Mouse (Mus musculus) ES-CJ7 (cell line): ENCODE measurements around the gene Zfp39.
A peak's percentile ranks its signal among the peaks of the same experiment; 100 is the strongest.
"Not testable (repeated sequence)": the region's sequence is repeated elsewhere in the genome, so short reads cannot be mapped to it uniquely, and the experiment has no call there.

Source experiments
- DNase-seq: peaks from one replicate; pipeline ENCODE4 v3.0.0; 2011; ENCODE audit warnings: low read depth, low spot score

Zfp39 gene

DNA sequence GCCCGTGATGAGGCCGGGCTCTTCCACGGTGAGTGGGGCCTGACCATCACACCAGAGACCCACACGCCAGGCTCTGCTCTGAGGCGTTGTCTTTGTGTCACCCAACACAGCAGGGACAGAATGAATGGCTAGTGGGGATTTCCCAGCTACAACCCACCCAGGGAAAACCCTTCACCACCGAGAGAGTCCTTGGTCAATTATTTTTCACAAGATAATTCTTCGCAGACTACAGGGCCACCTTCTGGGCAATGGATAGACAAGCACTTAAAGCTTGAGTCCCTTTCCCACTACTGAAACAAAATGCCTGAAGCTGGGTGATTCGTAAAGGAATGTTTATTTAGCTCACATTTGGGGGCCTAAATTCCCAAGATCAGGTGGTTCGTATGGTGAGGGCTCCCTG, 18.4 kb upstream of the Zfp39 start:
- DNase-seq, result no peak

GRCm38 (mm10) chr11:58918759-58919158, 14.7 kb upstream of the Zfp39 start:
- DNase-seq, result no peak

GRCm38 (mm10) chr11:58917745-58918366, 13.8 kb upstream of the Zfp39 start, which contains the start of gene Btnl10:
Gene Btnl10, plus strand, starts transcription at chr11:58917908.
- DNase-seq, result no peak

DNA sequence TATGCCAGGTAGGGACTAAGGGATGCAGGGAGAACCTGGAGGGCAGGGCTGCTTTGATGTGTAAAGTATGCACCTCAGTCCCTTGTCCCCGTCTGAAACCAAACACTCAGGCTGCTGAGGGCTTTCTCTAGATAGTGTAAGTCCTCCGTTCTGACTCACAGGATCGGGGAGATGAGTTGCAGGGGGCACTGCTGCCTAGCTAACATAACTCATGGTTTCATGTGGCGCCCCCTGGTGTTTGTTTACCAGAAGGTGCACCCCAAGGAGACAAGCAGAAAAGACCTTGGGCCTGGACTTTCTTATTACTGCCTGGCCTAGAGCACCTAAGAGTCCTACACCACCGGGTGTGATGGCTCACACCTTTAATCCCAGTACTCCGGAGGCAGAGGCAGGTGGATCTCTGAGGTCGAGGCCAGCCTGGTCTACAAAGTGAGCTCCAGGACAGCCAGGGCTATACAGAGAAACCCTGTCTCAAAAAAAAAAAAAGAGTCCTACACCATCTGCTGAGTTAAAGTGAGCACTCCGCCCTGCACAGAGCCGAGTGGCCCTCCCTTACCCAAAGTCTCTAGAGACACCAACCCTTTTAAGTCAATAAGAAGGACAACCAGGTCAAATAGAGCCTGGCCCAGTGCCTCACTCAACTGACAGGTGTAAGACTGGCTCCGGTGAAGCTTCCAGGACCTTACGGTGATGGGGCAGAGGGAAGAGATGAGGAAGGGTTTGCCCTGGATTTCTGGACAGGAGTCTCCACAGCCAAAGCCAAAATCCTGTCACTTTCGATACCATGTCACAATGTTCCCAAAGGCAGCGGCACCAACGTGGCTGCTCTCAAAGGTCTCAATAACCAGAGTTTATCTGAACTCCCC, 13.1 kb upstream of the Zfp39 start:
- DNase-seq, result peak; percentile 88

GRCm38 (mm10) chr11:58914461-58915028, 10.5 kb upstream of the Zfp39 start:
- peak; percentile 33 for DNase-seq

GRCm38 (mm10) chr11:58913776-58914175, 9.8 kb upstream of the Zfp39 start:
- DNase-seq, result no peak

DNA sequence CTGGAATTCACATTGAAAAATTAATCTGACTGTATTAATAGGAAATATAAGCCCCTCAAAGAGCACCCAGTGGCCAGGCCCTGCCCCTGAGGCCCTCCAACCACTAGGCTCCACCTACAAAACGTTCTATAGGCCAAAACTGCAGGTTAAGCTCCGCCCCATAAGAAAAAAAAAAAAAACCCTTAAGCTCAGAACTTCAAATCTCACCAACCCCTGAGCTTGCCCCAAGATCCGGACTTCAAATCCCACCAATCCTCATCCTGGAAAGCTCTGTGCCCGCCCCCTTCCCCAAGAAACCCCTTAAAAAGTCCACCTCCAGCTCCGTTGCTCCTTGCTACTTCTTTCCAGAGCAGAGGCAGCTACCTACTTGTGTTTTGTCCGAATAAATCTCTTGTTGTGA, 813 bp upstream of the Zfp39 start:
- DNase-seq, result peak; percentile 70

DNA sequence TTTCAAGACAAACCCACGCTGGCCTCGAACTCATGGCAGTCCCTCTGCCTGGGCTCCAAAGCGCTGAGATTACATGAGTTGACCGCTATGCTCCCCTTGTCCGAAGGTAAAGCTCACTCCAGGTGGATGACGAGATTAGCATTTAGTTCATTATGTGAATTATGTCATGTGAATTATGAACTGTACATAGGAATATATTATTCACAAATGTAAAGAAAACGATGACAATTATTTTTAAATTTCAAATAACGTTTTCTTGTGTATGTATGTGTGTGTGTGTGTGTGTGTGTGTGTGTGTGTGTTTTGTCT, 339 bp upstream of the Zfp39 start:
- DNase-seq, result no peak

DNA sequence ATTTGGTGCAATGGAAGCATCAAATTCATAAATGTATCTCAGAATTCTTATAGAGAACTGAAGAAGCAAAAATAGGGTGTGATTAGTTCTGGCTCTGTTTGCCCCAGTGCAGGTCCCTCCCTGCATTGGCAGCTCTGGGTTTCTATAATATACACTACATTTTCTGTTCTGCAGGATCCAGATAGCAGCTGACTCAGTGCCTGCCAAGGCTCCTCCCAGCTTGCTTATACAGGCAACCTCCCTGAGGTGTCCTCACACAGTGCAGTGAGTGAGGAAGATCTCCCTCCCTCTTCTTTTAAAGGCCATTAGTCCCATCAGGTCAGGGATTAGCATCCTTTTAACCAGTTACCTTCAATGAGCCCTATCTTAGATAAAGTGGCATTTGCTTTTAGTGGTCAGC, 2.9 kb downstream of the Zfp39 start:
- no peak for DNase-seq

DNA sequence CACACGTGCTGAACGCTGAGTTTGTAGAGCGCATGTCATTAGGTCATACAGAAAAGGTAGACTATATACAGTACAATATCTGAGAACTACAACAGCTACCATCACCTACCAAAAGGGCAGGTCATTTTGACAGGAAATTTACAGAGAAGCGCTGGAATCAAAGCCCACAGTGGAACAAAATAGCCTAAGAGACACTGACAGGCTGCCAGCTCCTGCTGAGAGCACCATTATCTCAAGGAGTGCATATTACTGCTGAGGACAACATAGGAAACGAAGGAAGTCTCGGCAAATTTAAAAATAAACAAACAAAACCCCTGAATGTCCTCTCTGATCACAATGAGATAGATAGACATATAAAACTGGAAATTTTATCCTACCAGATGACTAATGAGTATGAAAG, 6.5 kb downstream of the Zfp39 start:
- no peak for DNase-seq

DNA sequence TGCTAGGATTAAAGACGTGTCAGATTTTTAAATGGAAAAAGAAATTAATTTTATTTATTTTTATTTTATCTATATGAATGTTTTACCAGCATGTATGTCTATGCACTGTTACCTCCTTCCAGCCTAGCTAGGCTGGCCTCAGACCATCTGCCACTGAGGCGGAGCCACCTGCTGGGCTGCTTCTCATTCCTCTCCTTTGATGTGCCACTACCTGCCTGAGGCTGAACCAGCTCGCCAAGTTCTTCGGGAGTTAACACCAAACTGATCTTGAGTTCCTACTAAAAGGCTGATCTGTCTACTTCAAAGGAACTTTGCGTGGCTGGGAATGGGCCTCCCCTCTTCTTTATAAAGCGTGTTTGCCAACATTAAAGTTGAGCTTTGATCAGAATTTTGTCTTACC, 9.6 kb downstream of the Zfp39 start:
- no peak for DNase-seq

DNA sequence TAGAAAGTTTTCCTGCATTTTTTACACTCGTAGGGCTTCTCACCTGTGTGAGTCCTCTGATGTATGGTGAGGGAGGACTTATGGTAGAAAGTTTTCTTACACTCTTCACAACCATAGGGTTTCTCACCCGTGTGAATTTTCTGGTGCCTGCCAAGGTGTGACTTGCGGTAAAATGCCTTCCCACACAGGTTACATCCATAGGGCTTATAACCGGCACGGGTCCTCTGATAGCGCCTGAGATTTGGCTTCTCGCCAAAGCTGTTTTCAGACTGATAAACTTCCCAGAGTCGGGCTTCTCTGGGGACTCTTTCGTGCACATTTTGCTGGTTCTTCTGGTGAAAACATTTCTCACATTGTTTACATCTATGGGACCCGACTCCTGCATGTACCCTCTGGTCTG, 13.5 kb downstream of the Zfp39 start:
- no peak for DNase-seq

DNA sequence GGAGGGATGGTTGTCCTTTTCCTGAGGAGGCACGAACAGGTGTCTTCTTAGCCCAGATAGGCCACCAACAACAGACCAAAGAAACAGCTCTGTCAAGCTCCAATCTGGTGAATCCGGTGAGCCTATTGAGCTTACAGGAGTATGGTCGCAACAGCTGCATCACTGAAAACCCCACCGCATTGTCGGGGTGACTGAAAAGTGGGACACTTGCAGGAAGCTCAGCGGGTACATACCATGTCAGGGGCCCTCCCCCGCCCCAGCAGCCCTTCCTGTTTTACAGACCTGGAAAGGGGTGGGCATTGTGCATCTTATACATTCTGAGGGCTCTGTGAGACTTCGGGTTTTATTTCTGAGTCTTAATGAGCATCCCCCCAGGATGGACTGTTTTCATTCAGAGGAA, 20.3 kb downstream of the Zfp39 start:
- DNase-seq, result no peak

- no peak for DNase-seq
Observed at GRCm38 (mm10) chr11:58870961-58871360, 33.1 kb downstream of the Zfp39 start.

DNA sequence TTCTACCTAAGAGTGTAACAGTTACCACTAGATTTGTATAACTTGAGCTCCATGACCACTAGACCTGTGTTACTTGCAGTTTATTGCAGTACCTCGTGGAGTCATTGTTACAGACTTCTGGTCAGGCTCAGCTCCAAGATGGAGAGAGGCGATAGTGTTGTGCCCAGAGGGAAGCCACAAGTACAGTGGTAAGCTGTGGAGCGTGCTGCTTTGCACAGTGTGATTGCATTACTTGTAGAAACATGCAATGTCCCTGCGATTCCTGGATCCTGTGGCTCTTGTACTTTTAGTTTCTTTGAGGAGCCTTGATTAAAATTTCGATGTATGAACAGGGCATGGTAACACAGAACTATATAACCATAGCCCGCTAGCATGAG, 36.1 kb downstream of the Zfp39 start:
- DNase-seq, result no peak

DNA sequence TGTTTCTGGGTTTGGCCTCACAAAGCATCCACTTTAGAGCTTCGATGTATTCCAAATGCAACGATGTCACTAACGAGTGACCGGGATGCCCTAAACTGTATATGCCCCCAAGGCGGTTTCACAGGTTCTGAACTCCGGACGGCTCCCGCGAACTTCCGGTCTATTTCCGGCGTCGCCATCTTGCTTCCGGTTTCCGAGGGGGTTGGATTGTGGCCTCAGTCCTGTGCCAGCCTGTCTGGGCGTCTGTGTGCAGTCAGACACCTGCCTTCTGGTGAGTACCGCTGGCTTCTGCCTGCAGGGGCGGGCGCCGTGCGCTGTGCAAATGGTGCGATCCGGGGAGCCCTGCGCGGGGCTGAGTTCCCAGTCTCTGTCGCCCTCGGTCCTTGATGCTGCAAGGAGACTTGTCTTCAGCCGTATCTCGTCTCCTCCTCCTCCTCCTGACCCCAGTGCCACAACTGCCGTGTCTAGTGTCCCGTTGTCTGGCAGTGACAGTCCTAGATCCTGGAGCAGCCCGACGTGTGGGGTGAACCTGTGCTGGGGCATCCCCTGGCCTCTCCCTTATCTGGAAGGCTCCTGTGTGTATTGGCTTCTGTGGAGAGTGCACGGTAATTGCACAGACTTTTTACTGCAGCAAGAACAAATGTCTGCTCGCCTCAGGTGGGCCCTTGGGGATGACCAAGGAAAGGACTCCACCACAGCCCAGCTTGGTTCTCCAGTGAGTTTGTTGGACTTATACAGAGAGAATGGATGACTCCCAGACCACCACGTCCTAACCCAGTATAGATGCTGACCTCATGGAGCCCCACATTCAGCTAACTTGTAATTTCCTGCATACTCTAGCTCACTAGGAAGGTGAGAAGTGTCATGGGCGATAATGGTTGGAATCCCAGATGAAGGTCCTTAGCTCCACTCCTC, 36.7 kb downstream of the Zfp39 start, which contains the start of gene 2810021J22Rik:
TSS of gene 2810021J22Rik (plus strand) at position 178 of the 915 bp plus-strand sequence.
- DNase-seq, result peak; percentile 86

GRCm38 (mm10) chr11:58860744-58861143, 43.3 kb downstream of the Zfp39 start:
- no peak for DNase-seq

DNA sequence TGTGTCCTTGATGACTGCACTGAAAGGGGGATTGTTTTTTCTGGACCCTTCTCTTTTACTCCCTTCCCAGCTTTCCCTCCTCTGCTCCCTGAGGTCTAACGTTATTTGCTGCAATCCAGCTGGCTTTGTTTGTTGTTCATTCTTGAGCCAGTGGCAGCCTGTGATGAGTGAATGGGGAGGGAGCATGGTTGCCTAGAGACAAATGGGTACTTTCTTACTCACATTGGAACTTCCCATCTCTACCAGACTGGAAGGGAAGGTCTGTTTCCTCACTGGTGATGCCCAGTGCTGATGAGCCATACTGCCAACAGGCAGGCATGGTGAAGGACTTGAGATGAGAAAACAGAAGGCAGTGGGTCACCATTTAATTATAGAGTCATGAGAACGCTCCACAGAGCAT, 54.3 kb downstream of the Zfp39 start:
- no peak for DNase-seq

- DNase-seq, result no peak
Observed at GRCm38 (mm10) chr11:58847636-58848035, 56.4 kb downstream of the Zfp39 start.

- peak; percentile 99 for DNase-seq
Observed at GRCm38 (mm10) chr11:58846919-58847461, 57.0 kb downstream of the Zfp39 start, which contains the start of gene Gm12258. Gene Gm12258, plus strand, starts transcription at chr11:58847158.

DNA sequence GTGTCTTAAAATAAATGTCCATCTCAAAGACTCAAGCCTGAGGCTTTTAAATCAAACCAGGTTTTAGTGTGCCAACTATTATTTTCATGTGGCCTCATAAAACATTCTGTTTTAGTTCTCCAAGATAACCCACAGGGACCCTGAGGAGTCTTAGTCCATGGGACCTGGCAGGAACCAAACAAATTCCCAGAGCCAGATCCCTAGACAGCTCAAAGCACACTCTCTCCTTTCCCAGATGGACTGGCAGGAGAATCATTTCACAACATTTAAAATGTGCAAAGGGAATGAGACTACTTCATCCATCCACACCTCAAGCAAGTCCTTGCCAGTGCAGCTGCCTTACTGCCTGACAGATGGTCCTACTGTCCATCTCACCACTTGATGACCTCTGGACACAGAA, 65.1 kb downstream of the Zfp39 start, which contains the start of gene Olfr311:
TSS of gene Olfr311 (plus strand) at position 301 of the 400 bp plus-strand sequence.
- not testable (repeated sequence) for DNase-seq
